Mouse (Mus musculus): Measurements from ENCODE around the gene Ksr2.

- TF ChIP-seq CTCF (IDR thresholded peaks at IDR 0.05; ENCODE audit: extremely low read depth, insufficient read depth, insufficient read length, insufficient replicate concordance) (no peak), POLR2A (IDR thresholded peaks at IDR 0.05; ENCODE audit: low read depth, low read length) (no peak)
Measured at GRCm38 (mm10) chr5:117726548-117726947, 312.7 kb downstream of the Ksr2 start.

Measured in spleen, adult 2 months (tissue).